Mouse (Mus musculus): ENCODE data around the gene Tox2.

The Tox2 gene

DNA sequence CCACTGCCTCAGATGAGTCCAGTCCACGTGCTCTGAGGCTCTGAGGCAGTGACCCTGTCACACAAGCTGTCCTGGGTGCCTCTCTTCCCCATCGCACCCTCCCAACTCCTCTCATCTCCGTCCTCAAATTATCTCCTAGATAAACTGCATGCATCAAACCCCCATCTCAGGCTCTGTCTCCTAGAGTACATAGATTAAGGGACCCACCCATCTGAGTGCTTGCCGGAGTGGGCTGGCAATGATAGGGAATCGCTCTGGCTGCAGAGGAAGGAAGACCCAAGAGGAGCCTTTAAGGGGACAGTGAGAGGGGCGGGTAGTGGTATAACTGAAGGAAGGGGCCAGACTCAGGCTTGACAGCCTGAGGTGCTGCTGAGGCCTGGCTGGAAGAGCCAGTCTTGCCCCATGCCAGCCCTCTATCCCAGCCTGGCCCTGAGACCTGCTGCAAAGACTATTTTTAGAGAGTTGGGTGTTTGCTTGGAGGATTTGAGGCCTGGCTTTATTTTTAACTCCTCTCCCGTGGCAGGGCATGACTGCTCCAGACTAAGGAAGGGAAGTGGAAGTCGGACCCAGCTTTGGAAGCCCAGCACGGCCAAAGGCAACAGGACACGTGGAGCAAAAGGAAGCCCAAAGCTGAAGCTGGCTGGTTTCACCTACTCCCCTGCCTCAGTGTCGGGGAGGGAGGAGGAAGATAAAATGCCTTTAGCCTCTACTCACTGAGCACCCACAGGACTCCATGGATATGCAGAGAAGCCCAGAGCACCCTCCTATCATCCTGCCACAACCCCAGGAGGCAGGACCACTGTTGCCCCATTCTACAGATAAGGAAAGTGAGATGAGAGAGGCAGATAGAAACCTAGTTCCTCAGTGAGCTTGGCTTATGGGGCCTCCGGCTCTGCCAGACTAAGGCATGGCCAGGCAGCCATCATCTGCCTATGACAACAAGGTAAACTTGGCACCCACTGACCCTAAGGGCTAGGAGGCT, 160.3 kb downstream of the Tox2 start:
- DNase-seq (ENCODE audit: low spot score in 2 of 2), result no peak

DNA sequence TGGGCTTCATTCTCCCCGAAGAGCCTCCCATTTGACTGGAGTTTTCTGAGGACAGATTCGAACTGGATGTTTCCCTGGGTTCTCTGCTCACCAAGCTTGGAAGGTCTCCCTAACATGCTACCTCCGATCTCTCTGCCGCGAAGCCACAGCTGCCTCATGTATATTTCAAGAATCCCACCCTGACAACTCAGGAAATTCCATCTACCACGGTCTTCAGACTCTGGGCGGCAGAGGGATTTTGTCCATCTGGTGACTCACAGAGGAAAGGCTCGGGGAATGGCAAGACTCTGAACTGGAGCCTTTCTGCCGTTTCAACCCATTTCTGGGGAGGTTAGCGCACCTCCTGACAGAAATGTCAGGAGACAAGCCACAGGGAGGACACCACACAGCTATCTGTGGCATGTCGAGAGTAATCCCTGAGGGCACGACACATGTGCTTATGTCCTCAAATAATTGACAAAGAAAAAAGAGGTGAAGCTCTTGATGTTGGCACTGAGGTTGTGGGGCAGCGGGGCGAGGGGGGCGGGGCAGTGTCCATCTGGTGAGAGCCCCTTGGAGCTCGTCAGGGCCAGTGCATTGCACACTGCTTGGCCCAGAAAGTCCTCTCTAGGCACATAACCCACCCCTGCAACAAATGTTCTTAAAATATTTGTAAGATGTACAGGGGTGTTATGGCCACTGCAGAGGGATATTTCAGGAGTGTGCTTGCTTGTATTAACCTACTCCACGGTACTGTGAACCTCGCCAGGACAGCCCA, 162.0 kb downstream of the Tox2 start:
- no peak for DNase-seq (ENCODE audit: low spot score in 2 of 2)

DNA sequence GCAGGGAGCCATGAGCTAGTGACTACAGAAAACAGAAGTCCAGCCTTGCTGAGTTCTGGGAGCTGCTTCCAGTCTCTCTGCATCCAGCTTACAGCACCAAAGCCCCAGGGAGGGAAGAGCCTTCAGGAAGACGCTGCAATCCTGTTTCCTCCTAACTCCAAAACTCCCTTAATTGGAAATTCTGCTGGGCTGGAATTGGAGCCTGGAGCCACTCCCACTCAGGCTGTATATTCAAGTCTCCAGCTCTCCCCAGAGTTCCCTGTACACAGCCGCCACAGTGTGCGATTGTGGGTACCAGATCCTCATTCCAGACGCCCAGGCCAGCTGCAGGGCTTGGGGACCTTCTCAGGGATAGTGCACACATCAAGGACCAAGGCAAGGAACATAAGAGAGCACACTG, 167.2 kb downstream of the Tox2 start:
- no peak for DNase-seq (ENCODE audit: low spot score in 2 of 2)

DNA sequence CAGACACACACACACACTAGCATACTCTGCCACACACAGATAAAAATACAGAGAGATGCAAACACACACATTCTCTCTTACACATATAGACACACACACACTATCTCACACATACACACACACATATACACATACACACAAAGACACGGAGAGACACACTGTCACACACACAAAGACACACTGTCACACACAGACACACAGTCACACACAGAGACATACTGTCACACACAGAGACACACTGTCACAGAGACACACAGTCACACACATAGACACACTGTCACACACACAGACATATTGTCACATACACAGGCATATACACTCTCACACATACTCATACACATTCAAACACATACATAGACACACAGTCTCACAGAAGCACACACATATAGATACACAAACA, 169.7 kb downstream of the Tox2 start:
- no peak for DNase-seq (ENCODE audit: low spot score in 2 of 2)
